Mouse (Mus musculus): ENCODE measurements around the gene Six1.

The Six1 gene

DNA sequence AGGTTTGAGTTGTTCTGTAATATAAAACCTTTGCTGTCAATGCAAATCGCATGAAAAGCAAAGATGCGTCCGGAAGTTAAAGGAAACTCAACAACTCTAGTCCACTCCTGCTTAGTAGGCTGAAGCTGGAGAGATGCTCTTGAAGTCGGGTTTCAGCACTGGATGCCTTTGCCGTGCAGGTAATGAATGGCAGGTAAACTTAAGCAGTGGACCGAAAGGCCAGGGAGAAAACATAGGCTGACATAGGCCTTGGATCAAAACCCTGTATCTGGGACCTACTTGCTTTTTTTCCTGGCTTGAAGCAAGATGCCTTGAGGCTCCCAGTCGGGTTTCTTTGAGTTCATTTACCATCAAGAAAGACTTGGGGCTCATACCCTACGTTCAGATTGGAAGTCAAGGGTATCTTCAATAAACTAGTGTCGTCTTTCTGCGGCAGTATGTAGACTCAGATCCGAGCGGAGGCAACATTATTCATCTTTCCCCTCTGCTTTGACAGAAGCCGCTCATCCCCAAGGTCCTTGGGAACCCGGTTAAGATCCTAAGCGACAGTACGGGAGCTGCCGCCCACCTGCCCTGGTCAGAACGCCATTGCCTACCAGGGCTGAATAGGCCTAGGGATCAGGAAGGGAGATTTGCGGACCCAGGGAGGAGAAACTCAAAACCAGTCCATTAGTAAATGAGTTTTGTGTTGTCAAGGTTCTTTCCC lies 4.0 kb downstream of the Six1 start:
- no peak for DNase-seq (ENCODE audit: low spot score in 2 of 2)

DNA sequence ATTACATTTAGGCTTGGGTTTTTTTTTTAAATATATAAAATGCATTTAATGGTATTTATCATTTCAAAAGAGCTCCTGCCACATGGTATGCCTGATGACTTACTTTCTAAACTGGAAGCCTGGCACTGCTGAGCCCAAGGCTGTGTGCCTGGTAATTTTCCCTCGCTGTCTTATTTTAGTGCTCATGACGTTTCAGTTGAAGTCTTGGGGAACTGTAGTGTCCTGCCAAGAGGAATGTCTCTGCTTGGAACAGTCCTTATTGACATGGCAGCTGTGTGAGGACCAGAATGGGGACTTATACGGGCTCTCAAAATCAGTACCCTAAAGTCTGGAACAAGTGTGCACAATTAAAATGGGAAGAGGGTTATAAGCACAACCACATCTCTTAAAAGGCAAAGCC lies 5.2 kb downstream of the Six1 start:
- no peak for DNase-seq (ENCODE audit: low spot score in 2 of 2)

DNA sequence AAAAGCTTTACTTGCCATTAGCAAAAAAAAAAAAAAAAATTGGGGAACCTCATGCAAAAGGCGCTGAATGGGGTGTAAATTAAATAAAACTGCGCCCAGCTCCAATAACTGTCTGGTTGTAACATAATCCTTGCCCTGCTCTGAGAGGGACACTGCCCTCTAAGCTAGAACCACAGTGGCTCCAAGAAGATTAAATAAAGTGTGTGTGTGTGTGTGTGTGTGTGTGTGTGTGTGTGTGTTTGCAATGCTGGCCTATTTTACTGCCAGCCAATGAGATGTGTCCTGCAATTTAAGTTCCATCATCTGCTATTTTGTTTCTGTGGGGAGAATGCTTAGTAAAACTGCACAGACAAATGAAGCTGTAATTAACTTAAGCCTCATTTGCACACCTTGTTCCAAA lies 6.1 kb downstream of the Six1 start:
- no peak for DNase-seq (ENCODE audit: low spot score in 2 of 2)

DNA sequence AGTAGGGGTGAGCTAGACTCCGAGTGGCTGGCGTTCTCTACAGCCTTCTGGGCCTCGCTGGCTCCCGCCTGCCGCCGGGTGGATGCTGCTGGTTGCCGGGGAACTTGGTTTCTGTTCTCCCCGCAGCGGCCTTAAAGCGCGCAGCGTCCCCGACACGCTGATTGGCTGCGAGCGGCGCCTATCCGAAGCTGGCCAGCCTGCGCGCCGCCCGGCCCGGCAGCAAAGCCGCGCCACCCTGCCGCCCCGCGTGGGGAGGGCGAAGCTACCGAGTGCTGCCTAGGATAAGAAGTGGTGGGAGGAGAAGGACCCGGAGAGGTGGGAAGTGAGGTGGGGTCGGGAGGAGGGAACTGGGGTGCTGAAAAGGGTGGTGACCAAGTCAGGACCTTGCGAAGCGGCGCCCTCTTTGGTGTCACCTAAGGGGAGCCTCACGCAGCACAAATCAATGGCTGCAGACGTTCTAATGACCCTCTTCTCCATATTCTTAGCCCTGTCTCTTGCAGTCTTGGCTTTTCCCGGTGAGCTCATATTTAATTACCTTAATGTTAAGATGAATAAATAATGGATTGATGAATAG lies 7.0 kb downstream of the Six1 start:
- peak in 1 of 2 experiments; percentile 44 for DNase-seq (ENCODE audit: low spot score in 2 of 2)

DNA sequence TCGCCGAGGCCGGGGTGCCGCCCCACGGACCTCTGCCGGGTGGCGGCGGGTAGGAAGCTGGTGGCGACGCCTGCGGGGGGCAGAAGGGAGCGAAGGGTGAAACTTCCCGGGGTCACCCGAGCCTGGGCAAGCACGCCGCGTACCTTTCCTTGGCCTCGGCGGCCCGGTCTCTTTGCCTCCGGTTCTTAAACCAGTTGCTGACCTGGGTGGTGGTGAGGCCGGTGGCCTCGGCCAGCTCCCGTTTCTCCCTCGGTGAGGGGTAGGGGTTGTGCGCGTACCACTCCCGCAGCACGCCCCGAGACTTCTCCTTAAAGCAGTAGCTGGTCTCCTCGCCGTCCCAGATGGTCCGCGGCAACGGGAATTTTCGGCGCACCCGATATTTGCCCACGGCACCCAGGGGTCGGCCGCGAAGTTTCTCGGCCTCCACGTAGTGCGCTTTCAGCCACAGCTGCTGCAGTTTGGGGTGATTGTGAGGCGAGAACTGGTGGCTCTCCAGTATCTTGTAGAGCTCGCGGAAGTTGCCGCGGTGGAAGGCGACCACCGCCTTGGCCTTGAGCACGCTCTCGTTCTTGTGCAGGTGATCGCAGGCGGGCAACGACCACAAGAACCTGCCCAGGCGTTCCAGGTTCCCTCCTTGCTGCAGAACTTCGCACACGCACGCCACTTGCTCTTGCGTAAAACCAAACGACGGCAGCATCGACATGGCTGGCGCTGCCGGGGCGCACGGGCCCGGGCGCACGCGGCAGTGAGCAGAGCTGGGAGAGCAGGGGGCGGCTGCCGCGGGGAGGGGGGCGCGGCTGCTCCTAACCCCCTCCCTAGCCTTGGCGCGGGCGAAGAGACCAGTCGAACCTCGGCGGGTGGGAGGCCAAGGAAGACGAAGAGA lies 7.7 kb downstream of the Six1 start:
- no peak for DNase-seq (ENCODE audit: low spot score in 2 of 2)

DNA sequence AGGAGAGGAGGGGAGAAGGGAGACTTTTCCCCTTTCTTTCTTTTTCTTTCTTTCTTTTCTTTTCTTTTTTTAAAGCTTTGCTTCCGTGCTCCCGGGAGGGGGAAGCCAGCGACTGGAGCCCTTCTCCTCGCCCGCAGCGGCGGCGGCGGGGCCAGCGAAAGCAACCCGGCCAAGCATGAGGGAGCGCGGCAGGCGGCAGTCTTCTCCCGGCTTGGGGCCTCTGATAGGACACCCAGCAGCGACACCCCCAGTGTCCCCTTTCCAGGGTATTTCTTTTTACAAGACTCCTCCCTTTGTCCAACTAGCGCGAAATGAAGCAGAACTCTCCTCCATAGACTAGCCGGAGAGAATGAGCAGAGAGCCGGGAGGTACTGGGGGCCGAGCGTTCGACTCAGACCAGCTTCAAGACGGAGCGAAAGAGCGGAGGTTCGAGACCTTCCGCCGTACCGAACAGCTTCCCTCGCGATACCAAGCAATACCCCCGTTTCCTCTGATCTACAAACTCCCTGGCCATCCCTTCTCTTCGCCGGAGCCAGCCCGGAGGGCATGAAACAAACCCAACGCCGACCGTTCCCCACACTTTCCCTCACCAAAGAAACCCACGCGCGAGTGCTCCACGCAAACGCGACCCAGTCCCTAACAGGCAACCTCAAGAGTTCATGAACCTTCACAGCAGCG lies 8.5 kb downstream of the Six1 start:
- no peak for DNase-seq (ENCODE audit: low spot score in 2 of 2)

DNA sequence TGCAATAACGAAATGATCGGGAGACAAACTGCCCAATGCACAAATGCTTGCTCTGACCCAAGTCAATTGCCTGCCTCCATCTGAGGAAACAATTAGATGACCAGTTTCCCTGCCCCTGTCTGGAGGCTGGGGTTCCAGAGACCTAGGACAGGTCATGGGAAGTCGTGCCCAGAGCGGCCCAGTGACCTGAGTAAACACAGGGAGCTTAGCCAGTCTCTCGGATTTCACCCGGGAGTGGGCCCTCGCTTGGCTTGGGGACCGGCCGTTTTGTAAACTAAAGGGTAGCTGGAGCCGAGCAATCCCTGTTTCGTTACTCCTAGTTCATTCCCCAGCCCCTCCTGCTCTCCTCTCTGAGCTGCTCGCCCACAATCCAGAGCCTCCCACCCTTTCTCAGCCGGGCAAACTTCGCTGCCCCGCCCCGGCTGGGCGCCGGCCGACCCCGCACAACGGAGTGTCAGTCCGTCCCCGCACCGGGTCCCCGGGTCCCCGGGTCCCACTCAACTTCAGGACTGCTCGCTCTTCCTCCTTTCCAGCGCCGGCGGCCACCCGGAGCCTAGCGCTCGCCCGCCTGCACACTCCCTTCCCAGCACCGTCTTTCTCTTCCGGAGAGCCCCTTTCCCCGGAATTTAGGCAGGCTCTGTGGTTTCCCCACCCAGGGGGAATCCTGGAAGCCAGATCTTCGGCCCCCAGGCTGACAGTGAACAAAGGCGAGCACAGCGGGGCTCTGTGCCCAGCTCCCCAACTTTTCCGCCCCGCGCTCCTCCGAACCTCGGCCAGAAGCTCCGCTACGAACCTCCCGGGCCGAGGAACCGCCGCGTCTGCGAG lies 9.3 kb downstream of the Six1 start:
- no peak for DNase-seq (ENCODE audit: low spot score in 2 of 2)

DNA sequence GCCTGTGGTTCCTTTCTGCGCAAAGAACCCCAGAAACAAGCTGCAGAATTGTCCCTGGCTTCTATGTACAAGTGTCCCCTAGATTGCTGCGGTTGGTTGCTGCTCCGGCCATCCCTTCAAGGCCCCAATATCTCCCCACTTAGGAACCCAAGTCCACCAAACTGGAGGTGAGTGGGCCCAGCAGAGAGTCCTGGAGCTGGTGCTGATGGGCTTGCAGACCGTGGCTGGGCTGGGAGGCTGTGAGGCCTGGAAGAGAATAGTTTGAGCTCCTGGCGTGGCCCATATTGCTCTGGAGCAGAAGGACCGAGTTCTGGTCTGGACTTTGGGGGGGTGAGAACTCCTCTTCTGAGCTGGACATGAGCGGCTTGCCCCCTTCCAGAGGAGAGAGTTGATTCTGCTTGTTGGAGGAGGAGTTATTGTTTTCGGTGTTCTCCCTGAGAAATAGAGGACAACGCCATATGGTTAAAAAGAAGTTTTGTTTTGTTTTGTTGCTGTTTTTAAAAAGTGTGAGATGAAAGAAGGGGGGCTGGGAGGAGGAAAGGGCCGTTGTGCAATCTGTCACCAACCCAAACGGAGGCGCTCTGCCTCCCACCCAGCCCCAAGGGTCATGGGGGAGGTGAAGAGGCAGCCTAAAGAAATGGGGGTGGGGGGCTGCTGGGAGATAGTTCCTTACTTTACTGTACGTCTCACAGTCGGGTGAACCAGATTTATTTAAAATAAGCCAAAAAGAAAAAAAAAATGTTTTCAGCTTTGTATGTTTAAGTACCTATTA lies 10.1 kb downstream of the Six1 start:
- no peak for DNase-seq (ENCODE audit: low spot score in 2 of 2)

DNA sequence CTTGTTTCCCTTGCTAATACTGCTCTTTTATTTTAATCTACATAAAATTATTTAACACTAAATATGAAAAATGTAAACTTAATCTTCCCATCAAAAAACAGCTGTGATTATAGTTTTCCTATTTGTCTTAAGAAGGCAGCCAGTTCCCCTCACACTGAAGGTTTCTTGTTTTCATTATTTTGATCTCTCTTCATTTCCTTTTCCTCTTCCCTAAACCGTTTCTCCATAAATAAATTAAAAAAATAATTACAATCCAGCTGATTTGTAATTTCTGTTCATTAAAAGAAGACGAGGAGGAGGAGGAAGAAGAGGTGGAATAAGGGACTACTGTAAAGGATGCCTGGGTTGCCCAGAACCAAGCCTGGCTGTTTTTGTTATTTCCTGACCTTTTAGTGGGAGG lies 10.8 kb downstream of the Six1 start:
- no peak for DNase-seq (ENCODE audit: low spot score in 2 of 2)

DNA sequence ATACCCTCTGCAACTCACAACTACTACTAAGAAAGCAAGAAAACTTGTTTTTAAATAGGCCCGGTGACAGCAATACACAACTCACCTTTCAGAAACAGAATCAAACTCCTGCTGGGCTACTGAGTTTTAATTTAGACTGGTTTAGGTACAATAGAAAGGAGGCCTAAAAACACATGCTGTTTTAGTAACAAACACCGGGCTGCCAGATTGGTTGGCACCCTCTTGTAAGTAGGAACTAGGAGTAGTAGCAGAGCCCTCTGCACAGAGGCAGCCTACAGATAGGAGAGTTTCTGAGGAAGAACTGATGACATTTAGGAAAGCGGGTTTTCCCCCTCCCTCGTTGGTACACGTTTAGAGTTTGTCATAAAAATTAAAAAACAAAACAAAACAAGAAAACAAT lies 11.3 kb downstream of the Six1 start:
- DNase-seq (ENCODE audit: low spot score in 2 of 2): no peak

DNA sequence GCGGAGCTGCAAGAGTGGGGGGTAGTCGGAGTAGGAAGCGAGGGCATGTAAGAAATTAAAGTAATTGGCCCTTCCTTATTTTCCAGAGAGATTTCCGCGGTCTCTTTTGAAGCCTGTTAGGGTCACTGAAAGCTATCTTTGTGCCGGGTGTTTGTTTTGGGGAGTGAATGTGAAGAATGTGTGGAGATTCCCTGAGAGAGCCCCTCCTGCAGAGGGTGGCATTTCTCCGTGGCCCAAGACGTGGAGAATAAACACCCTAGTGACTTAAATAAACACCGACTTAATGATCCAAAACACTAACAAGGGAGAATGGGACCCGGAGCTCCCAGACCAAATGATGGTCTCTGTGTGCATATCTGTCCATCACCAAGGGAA lies 12.4 kb downstream of the Six1 start:
- no peak for DNase-seq (ENCODE audit: low spot score in 2 of 2)

DNA sequence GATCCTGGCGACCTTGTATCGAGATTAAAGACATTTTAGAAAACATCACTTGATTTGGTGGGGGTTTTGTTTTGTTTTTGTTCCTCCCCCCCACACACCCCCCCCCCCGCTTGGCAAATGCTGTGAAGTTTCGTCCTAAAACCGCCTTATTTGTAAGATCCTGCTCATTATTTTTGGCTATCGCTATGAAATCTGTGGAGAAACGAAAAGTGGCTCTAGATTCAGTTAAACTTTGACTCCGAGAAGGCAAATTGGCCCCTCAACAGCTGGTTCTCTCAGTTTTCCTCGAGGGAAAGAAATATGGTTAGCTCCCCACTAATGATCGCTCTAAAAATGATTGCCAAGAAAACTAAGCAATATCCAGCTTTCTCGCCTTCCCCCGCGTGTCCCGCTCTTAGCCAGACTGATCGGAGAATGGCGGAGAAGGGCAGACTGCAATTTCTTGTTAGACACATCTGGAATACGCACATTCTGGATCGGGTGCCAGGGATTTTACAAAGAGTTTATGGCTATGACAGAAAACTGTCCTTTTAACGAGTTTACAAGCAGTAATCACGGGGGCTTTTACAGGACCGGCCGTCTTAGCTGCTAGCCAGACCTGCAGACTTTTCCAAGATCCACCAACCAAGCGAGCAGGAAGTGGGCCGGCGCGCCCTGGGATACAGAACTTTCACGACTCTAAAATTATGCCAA lies 13.0 kb downstream of the Six1 start:
- no peak for DNase-seq (ENCODE audit: low spot score in 2 of 2)

DNA sequence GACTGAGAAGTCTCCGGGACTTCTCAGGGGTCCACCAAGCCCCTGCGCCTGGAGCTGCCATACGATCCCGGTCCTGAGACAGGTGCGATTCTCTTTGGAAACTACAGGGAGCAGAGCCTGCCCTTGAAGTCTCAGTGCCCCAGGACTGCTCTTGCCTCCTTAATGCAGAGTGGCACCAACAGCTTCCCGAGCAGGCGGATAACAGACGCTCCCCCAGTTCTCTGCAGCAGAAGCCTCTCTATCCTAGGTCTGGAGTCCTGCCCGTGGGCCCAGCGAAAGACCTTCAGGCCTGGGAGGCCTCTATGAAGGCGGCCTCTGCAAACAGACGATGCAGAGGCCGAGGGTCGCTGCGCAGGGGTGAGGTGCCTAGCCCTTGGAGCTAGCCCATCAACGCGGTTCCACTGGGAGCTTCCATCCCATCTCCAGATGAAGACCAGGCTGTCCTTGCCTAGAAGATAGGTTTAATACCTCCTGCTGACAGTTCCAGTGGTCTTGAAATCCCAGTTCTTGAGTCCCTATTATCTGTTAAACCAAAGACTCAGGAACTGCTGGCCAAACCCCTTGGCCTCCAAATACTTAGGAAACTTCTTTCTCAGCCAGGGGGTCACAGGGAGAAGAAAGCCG lies 13.6 kb downstream of the Six1 start:
- no peak for DNase-seq (ENCODE audit: low spot score in 2 of 2)

DNA sequence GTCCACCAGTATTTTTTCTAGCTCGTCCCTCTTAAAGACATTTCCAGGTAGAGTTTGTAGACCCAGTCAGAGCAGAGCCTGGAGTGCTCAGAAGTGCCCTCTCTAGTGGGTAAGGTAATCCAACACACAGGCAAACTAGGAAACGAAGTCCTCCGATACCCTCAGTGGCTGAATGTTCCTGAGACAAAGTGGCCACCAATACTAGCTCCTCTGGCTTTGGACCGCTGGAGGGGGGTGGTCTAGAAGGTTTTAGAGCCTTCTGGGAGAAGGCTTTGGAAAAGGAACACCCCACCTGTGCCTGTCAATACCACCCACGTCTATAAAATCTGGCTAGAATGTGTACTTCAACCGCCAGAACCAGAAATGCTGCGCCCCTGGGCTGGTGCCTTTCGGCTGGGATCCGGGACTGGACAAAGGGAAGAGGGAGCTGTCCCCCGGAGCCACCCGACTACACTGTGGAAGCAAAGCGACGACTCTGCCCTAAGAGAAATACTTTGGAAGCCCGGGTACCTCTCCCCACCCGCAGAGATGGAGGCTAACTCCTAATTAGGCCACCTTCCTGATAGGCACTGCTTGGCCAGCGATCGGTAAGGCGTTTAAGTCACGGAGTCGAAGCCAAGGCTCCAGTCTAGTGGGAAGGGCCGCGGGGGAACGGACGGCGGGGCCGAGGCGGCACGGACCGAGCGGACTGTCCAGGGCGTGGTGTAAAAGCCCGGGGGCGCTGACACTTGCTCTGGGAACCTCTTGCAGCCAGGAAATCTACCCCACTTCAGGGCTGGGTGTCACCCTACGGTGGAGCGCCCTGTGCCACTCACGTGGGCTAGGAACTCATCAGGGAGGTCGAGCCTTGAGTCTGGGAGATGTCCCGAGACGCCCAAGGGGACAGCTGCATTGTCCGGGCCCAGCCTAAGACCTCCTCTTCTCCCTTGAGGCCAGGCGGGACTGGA lies 14.4 kb downstream of the Six1 start:
- no peak for DNase-seq (ENCODE audit: low spot score in 2 of 2)

DNA sequence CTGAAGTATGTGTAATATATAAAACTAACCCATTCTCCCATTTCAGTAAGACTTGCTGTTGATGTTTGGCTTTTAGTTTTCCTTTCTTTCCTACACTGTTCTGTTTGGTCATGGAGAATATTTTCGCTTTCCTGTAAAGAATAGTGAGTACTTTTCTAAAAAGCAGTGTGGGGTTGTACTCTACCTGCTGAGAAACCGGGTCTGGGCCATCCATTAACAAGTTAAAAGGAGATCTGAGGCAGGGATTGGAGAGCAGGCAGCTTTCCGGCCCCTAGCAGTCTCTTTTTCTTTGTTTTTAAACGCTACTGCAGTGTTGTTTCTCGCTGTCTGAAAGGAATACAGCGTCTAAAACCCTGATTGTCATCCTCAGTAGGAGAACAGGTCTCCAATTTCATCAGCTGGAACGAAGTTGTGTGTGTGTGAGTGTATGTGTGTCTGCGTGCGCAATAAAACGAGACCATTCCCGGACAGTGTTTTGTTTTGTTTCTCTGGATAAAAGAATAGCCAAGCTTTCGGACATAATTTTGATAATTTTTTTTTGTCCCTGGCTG lies 15.2 kb downstream of the Six1 start:
- no peak for DNase-seq (ENCODE audit: low spot score in 2 of 2)

DNA sequence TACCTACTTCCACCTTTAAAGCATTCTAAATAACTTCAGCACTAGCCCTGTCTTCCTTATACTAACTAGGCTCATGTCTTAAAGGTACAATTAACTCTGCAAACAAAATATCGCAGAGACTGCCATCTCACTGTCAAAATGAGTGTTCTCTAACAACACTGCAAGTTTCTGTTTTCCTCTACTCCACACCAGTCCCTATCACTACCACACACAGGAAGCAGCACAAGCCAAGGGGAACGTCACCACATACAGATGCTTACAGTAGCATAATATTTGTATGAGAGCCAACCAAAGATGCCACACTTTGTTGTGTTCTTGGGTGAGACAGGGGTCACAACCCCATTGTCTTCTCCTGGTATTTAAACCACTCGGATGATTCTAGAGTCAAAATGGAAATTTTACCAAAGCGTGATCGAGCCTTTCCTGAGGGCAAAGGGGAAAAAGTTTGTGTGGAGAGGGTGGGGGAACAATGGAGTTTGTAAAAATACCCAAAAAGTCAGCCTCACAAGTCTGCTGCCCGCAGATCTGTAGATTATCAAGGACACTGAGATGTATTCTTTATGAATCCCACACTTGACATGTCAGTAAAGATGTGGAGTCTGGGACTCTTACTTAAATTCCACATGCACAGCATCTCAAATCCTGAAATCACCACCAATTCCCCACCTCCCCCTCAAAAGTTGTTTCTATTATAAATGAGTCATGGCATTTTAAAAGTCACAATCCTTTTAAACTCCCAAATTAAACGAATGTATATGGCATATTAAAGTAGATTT lies 16.1 kb downstream of the Six1 start:
- DNase-seq (ENCODE audit: low spot score in 2 of 2): no peak

Data from spleen, postnatal 10 days (tissue).